ENCODE assay signal across 24 mouse cellular contexts in the genomic region with DNA sequence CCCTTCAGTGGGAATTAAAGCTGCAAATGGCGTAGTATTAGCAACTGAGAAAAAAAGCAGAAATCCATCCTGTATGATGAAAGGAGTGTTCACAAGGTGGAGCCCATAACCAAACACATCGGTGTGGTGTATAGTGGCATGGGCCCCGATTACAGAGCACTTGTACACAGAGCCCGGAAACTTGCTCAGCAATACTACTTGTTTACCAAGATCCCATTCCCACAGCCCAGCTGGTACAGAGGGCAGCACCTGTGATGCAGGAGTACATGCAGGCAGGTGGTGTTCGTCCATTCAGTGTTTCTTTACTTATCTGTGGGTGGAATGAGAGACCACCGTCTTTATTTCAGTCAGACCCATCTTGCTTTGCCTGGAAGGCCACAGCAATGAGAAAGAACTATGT. TPM values are rescaled to one million over a fixed set of nuclear protein-coding genes. Genes with fewer than 3 reads are reported as not detected.
DNase-seq lines count a peak whose midpoint lies in the region; ATAC-seq and TF ChIP-seq lines count a peak whose summit lies in the region.
"Had no signal": no experiment of that assay in that cellular context is flagged by ENCODE, and none has a peak within 500 bp of the region (broad histone marks: within the 10 kb centered on the region; RNA-seq: fewer than 3 reads in every experiment).

No protein-coding gene starts in this region.

- H3K4me1 ChIP-seq in liver, adult 2 months (ENCODE audit: control insufficient read depth, insufficient read depth, low read length), result peaks cover 3% of the 10 kb centered on the region
- peaks cover 6% of the 10 kb centered on the region for H3K4me1 ChIP-seq in liver, postnatal 0 days (ENCODE audit: insufficient read depth)
- H3K4me1 ChIP-seq in stomach, embryonic 15.5 days, result peaks cover 4% of the 10 kb centered on the region; the same call in 1 of the 2 replicates
- 0 out of 2 replicates have a peak, but pooled peaks cover 3% of the 10 kb centered on the region for H3K4me1 ChIP-seq in stomach, embryonic 16.5 days (ENCODE audit: control insufficient read depth, insufficient read depth, low read length)
- H3K4me1 ChIP-seq: embryonic facial prominence, embryonic 13.5 days had no signal

- no peak overlapping the region for H3K4me2 ChIP-seq in liver, postnatal 0 days (ENCODE audit: low read depth, low read length)
- H3K4me2 ChIP-seq in stomach, embryonic 15.5 days, result no peak overlapping the region
- no peak overlapping the region for H3K4me2 ChIP-seq in stomach, embryonic 16.5 days (ENCODE audit: low read depth, low read length)
- H3K4me2 ChIP-seq: embryonic facial prominence, embryonic 13.5 days; embryonic facial prominence, embryonic 15.5 days; forebrain, embryonic 12.5 days had no signal

- peak overlapping the region; percentile 6; the same call in 1 of the 2 replicates for H3K27ac ChIP-seq in liver, adult 2 months (replicated peaks; ENCODE audit: insufficient read depth, low read depth, low read length)
- H3K27ac ChIP-seq in liver, postnatal 0 days (ENCODE audit: low read depth), result no peak overlapping the region
- H3K27ac ChIP-seq in stomach, embryonic 15.5 days, result 0 out of 2 replicates have a peak overlapping the region, but pooled peaks have one; percentile 26
- H3K27ac ChIP-seq in stomach, embryonic 16.5 days (ENCODE audit: low read length), result peak overlapping the region; percentile 42
- H3K27ac ChIP-seq: embryonic facial prominence, embryonic 13.5 days; embryonic facial prominence, embryonic 15.5 days; forebrain, embryonic 10.5 days; forebrain, embryonic 12.5 days had no signal

- no peak for TF ChIP-seq CTCF in liver, adult 2 months (IDR thresholded peaks at IDR 0.05; ENCODE audit: low read depth, low read length)
- no peak for TF ChIP-seq CTCF in liver, postnatal 0 days (IDR thresholded peaks at IDR 0.05; ENCODE audit: low read depth)

- H3K27me3 ChIP-seq in liver, adult 2 months (ENCODE audit: control insufficient read depth, insufficient read depth, low read length), result no peaks in the 10 kb centered on the region
- no peaks in the 10 kb centered on the region for H3K27me3 ChIP-seq in liver, postnatal 0 days (ENCODE audit: insufficient read depth, low read length)
- no peaks in the 10 kb centered on the region for H3K27me3 ChIP-seq in stomach, embryonic 15.5 days (replicated peaks)
- H3K27me3 ChIP-seq in stomach, embryonic 16.5 days (ENCODE audit: control insufficient read depth, insufficient read depth, low read length), result no peaks in the 10 kb centered on the region
- H3K27me3 ChIP-seq: embryonic facial prominence, embryonic 15.5 days; forebrain, embryonic 12.5 days had no signal

- no peaks in the 10 kb centered on the region for H3K36me3 ChIP-seq in liver, adult 2 months (ENCODE audit: control insufficient read depth, insufficient read depth, low read length)
- no peaks in the 10 kb centered on the region for H3K36me3 ChIP-seq in liver, postnatal 0 days (replicated peaks; ENCODE audit: insufficient read depth, low read length)
- H3K36me3 ChIP-seq in stomach, embryonic 15.5 days, result no peaks in the 10 kb centered on the region
- no peaks in the 10 kb centered on the region for H3K36me3 ChIP-seq in stomach, embryonic 16.5 days (ENCODE audit: control insufficient read depth, insufficient read depth, low read length)
- H3K36me3 ChIP-seq: embryonic facial prominence, embryonic 13.5 days; embryonic facial prominence, embryonic 15.5 days; forebrain, embryonic 10.5 days; forebrain, embryonic 12.5 days had no signal

- no peak for TF ChIP-seq EP300 in liver, postnatal 0 days (IDR thresholded peaks at IDR 0.05; ENCODE audit: low read depth)

- H3K4me3 ChIP-seq in liver, adult 2 months (ENCODE audit: insufficient read depth, low read depth, low read length), result no peak overlapping the region
- H3K4me3 ChIP-seq in liver, postnatal 0 days (ENCODE audit: low read depth, low read length), result no peak overlapping the region
- H3K4me3 ChIP-seq in stomach, embryonic 15.5 days (replicated peaks), result no peak overlapping the region
- no peak overlapping the region for H3K4me3 ChIP-seq in stomach, embryonic 16.5 days (replicated peaks; ENCODE audit: low read length)
- H3K4me3 ChIP-seq: embryonic facial prominence, embryonic 13.5 days; embryonic facial prominence, embryonic 15.5 days; erythroblast, embryonic 14.5 days; forebrain, embryonic 10.5 days; forebrain, embryonic 12.5 days had no signal

- TF ChIP-seq POLR2A in liver, adult 2 months (IDR thresholded peaks at IDR 0.05; ENCODE audit: extremely low read depth, insufficient read depth, low read length), result no peak

- WGBS in liver, adult 2 months, result 67% methylated on average over 6 of the region's 6 CpGs
- WGBS in liver, postnatal 0 days (ENCODE audit: insufficient replicate concordance), result 79% methylated on average over 6 of the region's 6 CpGs
- 66% methylated on average over 6 of the region's 6 CpGs for WGBS in stomach, embryonic 15.5 days
- 66% methylated on average over 6 of the region's 6 CpGs for WGBS in stomach, embryonic 16.5 days

- 0 out of 2 replicates have a peak, but pooled peaks cover 4% of the 10 kb centered on the region for H3K9me3 ChIP-seq in liver, postnatal 0 days (ENCODE audit: low read length)
- no peaks in the 10 kb centered on the region for H3K9me3 ChIP-seq in stomach, embryonic 15.5 days
- H3K9me3 ChIP-seq in stomach, embryonic 16.5 days (replicated peaks; ENCODE audit: control insufficient read depth, low read length), result no peaks in the 10 kb centered on the region
- H3K9me3 ChIP-seq: embryonic facial prominence, embryonic 13.5 days; embryonic facial prominence, embryonic 15.5 days; forebrain, embryonic 12.5 days had no signal

- H3K9ac ChIP-seq in liver, adult 2 months (ENCODE audit: low read depth, low read length), result no peak overlapping the region
- H3K9ac ChIP-seq in liver, postnatal 0 days (replicated peaks), result no peak overlapping the region
- no peak overlapping the region for H3K9ac ChIP-seq in stomach, embryonic 15.5 days
- no peak overlapping the region for H3K9ac ChIP-seq in stomach, embryonic 16.5 days (ENCODE audit: low read length)
- H3K9ac ChIP-seq: embryonic facial prominence, embryonic 13.5 days; embryonic facial prominence, embryonic 15.5 days; forebrain, embryonic 12.5 days had no signal

- DNase-seq in heart, adult 11 months, result peak; percentile 84
- DNase-seq in heart, adult 8-10 months (ENCODE audit: low spot score), result no peak
- peak; percentile 22 for DNase-seq in liver, adult 2 months (ENCODE audit: extremely low read depth, low read depth, low spot score)
- DNase-seq in liver, postnatal 0 days, result no peak
- DNase-seq in heart, postnatal 4 days, result no peak
- no peak for DNase-seq in layer of hippocampus, adult 9-10 months (ENCODE audit: low spot score)
- DNase-seq: adrenal gland, adult 2 months; adrenal gland, postnatal 10 days; adrenal gland, postnatal 25 days; cerebellum, adult 11 months; cerebellum, adult 2 months; cerebellum, adult 9-10 months; cerebellum, postnatal 10 days; cerebellum, postnatal 25 days; embryo, embryonic 11 days had no signal

- ATAC-seq in liver, postnatal 0 days, result no peak
- ATAC-seq in stomach, embryonic 15.5 days (ENCODE audit: insufficient read depth, low FRiP score, low read depth), result no peak
- ATAC-seq in stomach, embryonic 16.5 days (ENCODE audit: insufficient read depth, low FRiP score), result no peak
- ATAC-seq: forebrain, embryonic 14.5 days; forebrain, embryonic 16.5 days had no signal

- H3K79me2 ChIP-seq in liver, adult 2 months (ENCODE audit: control insufficient read depth, insufficient read depth, low read length), result no peaks in the 10 kb centered on the region; the same call in 1 of the 2 replicates

RNA-seq across cellular contexts. Expression of a gene that starts 2.2 kb away (rescaled TPM):
- 10 to 100 TPM; 52.6 to 61.9 (median 58.5) TPM for total RNA-seq in heart, adult 8-10 months (2022)
- 19.5 and 20.7 TPM in 2 replicates for total RNA-seq in liver, adult 2 months (2014; rRNA removed)
- 15.1 and 17.5 TPM in 2 replicates for polyA plus RNA-seq in liver, adult 2 months (2012; rRNA removed)
- 7.0 and 7.2 TPM in 2 replicates for polyA plus RNA-seq in liver, postnatal 0 days (2015; fragmentation: Nextera tagmentation; extraction: Ambion mirVana)
- polyA plus RNA-seq in stomach, embryonic 15.5 days (2015; fragmentation: Nextera tagmentation; extraction: Ambion mirVana), result 21.3 and 24.3 TPM in 2 replicates
- polyA plus RNA-seq in stomach, embryonic 16.5 days (2015; fragmentation: Nextera tagmentation; extraction: Ambion mirVana), result 21.5 and 22.6 TPM in 2 replicates
- 10 to 100 TPM; 33.5 to 35.3 TPM for total RNA-seq in heart, postnatal 4 days (2021)

RNA-seq across cellular contexts. Expression of a gene that starts 39.1 kb away (rescaled TPM):
- 1 to 10 TPM; 7.1 to 8.6 (median 8.1) TPM for total RNA-seq in heart, adult 8-10 months (2022)
- 1.0 and 1.2 TPM in 2 replicates for total RNA-seq in liver, adult 2 months (2014; rRNA removed)
- 0.20 and 0.64 TPM in 2 replicates for polyA plus RNA-seq in liver, adult 2 months (2012; rRNA removed)
- 3.6 and 4.3 TPM in 2 replicates for polyA plus RNA-seq in liver, postnatal 0 days (2015; fragmentation: Nextera tagmentation; extraction: Ambion mirVana)
- polyA plus RNA-seq in stomach, embryonic 15.5 days (2015; fragmentation: Nextera tagmentation; extraction: Ambion mirVana), result 16.4 and 18.7 TPM in 2 replicates
- polyA plus RNA-seq in stomach, embryonic 16.5 days (2015; fragmentation: Nextera tagmentation; extraction: Ambion mirVana), result 22.6 and 26.3 TPM in 2 replicates
- 10 to 100 TPM in 1 of 2 experiments, 1 to 10 TPM in 1; 9.7 to 11.3 TPM for total RNA-seq in heart, postnatal 4 days (2021)
- polyA plus RNA-seq: erythroblast, embryonic 14.5 days had no signal

RNA-seq across cellular contexts. Expression of a gene that starts 48.4 kb away (rescaled TPM):
- under 1 TPM in 2 of 4 experiments, not detected in 2; 0.12 to 0.16 TPM for total RNA-seq in heart, adult 8-10 months (2022)
- total RNA-seq in liver, adult 2 months (2014; rRNA removed), result 0.07 TPM in 1 of 2 replicates, not detected in the other
- not detected in 2 replicates for polyA plus RNA-seq in liver, adult 2 months (2012; rRNA removed)
- polyA plus RNA-seq in liver, postnatal 0 days (2015; fragmentation: Nextera tagmentation; extraction: Ambion mirVana), result 0.08 and 0.09 TPM in 2 replicates
- polyA plus RNA-seq in stomach, embryonic 15.5 days (2015; fragmentation: Nextera tagmentation; extraction: Ambion mirVana), result 0.84 and 0.87 TPM in 2 replicates
- 0.81 and 1.0 TPM in 2 replicates for polyA plus RNA-seq in stomach, embryonic 16.5 days (2015; fragmentation: Nextera tagmentation; extraction: Ambion mirVana)
- under 1 TPM; 0.24 to 0.25 TPM for total RNA-seq in heart, postnatal 4 days (2021)
- polyA plus RNA-seq: erythroblast, embryonic 14.5 days had no signal

Comparison
In these comparisons a context has a peak if more than half of its experiments do, and no peak if none do; other contexts are left out.
1. DNase-seq: peak in heart, adult 11 months (single experiment) and liver, adult 2 months (single experiment); none in heart, adult 8-10 months (single experiment), liver, postnatal 0 days (single experiment), heart, postnatal 4 days (single experiment) and layer of hippocampus, adult 9-10 months (single experiment).